Mouse (Mus musculus) testis, adult 2 months (tissue): ENCODE data around the gene Tcp10a.
"Not testable (repeated sequence)": the region's sequence is repeated elsewhere in the genome, so short reads cannot be mapped to it uniquely, and the experiment has no call there.

Experiments
- CTCF ChIP-seq: fragments of 200-500 bp; IDR thresholded peaks from 2 replicates; pipeline ENCODE4 v1.5.1; 2012; ENCODE audit warnings: low read depth, mild to moderate bottlenecking, inconsistent platforms, low read length, moderate library complexity; ENCODE audit not compliant: control insufficient read depth, insufficient read depth, insufficient replicate concordance
- POLR2A ChIP-seq: fragments of 200-500 bp; IDR thresholded peaks from 2 replicates; pipeline ENCODE4 v1.6.1; 2012; ENCODE audit warnings: low read depth, mild to moderate bottlenecking, inconsistent platforms, low read length, moderate library complexity; ENCODE audit not compliant: control insufficient read depth

- not testable (repeated sequence) for TF ChIP-seq CTCF, POLR2A
Measured at GRCm38 (mm10) chr17:7371879-7372278, 47.4 kb downstream of the Tcp10a start, which contains the start of gene Gm49630.
